Mouse (Mus musculus): ENCODE results near the gene Cdhr5.
A peak's percentile ranks its signal among the peaks of the same experiment; 100 is the strongest.

The Cdhr5 gene

DNA sequence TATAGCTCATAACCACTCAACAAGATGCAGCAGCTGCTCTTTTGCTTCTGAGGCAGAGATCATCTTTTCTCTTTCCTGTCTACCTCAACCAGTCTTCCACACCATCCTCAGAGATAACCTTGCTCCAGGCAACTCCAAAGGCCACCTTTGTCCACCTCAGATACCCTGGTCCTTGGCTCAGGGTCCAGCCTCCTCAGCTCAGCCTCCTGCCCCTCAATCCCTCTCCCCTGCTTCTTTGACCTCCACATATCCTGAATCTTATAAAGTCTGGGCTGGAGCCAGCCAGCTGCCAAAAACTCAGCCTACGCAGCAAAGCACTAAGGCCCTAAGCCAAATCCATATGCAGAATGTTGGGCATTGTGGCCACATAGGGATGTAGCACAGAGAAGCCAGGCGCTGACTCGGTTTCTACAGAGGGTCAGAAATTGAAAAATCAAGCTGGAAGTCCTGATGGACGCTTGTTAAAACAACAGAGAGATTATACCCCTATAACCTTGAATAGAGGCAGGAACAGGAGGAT, 53.8 kb downstream of the Cdhr5 start:
- DNase-seq (ENCODE audit: low read depth, low spot score), result no peak

- no peak for DNase-seq (ENCODE audit: low read depth, low spot score)
These were observed 54.5 kb downstream of the Cdhr5 start for GRCm38 (mm10) chr7:141222126-141222467.

- peak; percentile 98 for DNase-seq (ENCODE audit: low read depth, low spot score)
These were observed 55.1 kb downstream of the Cdhr5 start for GRCm38 (mm10) chr7:141221249-141222125.

GRCm38 (mm10) chr7:141220377-141220776, 56.2 kb downstream of the Cdhr5 start:
- DNase-seq (ENCODE audit: low read depth, low spot score), result no peak

GRCm38 (mm10) chr7:141219558-141220099, 57.0 kb downstream of the Cdhr5 start:
- no peak for DNase-seq (ENCODE audit: low read depth, low spot score)

All from mesoderm, embryonic 11.5 days (tissue).